Mouse (Mus musculus): ENCODE results near the gene Zmynd8. TPM values are rescaled to one million over a fixed set of nuclear protein-coding genes. Genes with fewer than 3 reads are reported as not detected.

Gene Zmynd8
- total and polyA plus RNA-seq, 2 experiments from 2014 or later, result 56.8 to 73.4 TPM

- 0% methylated on average over 3 of the region's 3 CpGs for WGBS
These were observed 17.6 kb downstream of the Zmynd8 start for GRCm38 (mm10) chr2:165881220-165881584.

DNA sequence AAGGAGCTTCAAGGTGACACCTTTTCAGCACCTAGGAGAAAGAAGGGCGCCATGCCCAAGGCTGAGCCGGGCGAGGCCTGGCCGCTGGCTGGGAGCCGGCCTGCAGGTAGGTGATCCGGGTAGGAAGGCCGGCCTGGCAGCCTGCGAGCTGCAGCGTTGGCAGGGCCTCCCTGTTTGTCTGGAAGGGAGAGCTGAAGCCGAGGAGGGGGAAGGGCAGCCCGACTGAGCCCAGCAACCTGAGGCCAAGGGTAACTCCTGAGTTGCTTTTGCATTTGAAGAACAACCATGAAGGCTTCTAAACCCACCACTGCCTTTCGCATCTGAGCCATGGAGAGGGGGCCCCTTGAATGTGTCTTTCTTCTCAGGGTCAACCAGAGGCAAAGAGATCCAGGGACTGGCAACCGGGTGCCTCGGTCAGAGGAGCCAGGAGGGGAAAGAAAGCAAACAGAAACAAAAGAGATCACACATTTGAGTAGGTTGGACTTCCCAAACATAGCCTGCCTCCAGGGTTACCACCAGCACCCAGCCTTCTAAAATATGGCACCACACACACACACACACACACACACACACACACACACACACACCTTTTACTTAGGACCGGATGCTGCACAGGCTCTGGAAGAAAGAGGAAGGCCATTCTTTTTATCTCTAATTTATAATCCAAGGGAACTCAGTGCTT lies 18.2 kb downstream of the Zmynd8 start:
- H3K27me3 ChIP-seq (ENCODE audit: insufficient read depth, low read length), result no peaks in the 10 kb centered on the region
- H3K4me3 ChIP-seq (ENCODE audit: low read depth, low read length), result peak overlapping the region; percentile 13; the same call in 1 of the 2 replicates
- no peaks in the 10 kb centered on the region for H3K9me3 ChIP-seq (ENCODE audit: low read length)
- peak overlapping the region; percentile 63 for H3K4me2 ChIP-seq (ENCODE audit: low read depth, low read length, poor library complexity, severe bottlenecking)
- DNase-seq (ENCODE audit: low spot score), result peak; percentile 68
- H3K9ac ChIP-seq (replicated peaks; ENCODE audit: low read length, poor library complexity, severe bottlenecking), result peak overlapping the region; percentile 75
- no peak for ATAC-seq (ENCODE audit: low FRiP score)
- no peak for TF ChIP-seq CTCF (IDR thresholded peaks at IDR 0.05)
- peaks cover 61% of the 10 kb centered on the region for H3K4me1 ChIP-seq (ENCODE audit: insufficient read depth, low read length)
- no peaks in the 10 kb centered on the region for H3K36me3 ChIP-seq (ENCODE audit: insufficient read depth, low read length)
- WGBS, result 5% methylated on average over 15 of the region's 15 CpGs
- peak overlapping the region; percentile 100 for H3K27ac ChIP-seq (ENCODE audit: low read depth, low read length)

More at GRCm38 (mm10) chr2:165881220-165881584, 17.6 kb downstream of the Zmynd8 start:
- Histone ChIP-seq H3K4me2 (ENCODE audit: low read depth, low read length, poor library complexity, severe bottlenecking) (peak overlapping the region; percentile 63), H3K9ac (replicated peaks; ENCODE audit: low read length, poor library complexity, severe bottlenecking) (peak overlapping the region; percentile 36; the same call in 1 of the 2 replicates), H3K27me3 (ENCODE audit: insufficient read depth, low read length) (no peaks in the 10 kb centered on the region), H3K4me3 (ENCODE audit: low read depth, low read length) (no peak overlapping the region; the same call in 1 of the 2 replicates), H3K9me3 (ENCODE audit: low read length) (no peaks in the 10 kb centered on the region), H3K36me3 (ENCODE audit: insufficient read depth, low read length) (no peaks in the 10 kb centered on the region), H3K27ac (ENCODE audit: low read depth, low read length) (peak overlapping the region; percentile 100), H3K4me1 (ENCODE audit: insufficient read depth, low read length) (peaks cover 58% of the 10 kb centered on the region)
- TF ChIP-seq CTCF (IDR thresholded peaks at IDR 0.05), result no peak
- DNase-seq (ENCODE audit: low spot score) (peak; percentile 40), ATAC-seq (ENCODE audit: low FRiP score) (no peak)

DNA sequence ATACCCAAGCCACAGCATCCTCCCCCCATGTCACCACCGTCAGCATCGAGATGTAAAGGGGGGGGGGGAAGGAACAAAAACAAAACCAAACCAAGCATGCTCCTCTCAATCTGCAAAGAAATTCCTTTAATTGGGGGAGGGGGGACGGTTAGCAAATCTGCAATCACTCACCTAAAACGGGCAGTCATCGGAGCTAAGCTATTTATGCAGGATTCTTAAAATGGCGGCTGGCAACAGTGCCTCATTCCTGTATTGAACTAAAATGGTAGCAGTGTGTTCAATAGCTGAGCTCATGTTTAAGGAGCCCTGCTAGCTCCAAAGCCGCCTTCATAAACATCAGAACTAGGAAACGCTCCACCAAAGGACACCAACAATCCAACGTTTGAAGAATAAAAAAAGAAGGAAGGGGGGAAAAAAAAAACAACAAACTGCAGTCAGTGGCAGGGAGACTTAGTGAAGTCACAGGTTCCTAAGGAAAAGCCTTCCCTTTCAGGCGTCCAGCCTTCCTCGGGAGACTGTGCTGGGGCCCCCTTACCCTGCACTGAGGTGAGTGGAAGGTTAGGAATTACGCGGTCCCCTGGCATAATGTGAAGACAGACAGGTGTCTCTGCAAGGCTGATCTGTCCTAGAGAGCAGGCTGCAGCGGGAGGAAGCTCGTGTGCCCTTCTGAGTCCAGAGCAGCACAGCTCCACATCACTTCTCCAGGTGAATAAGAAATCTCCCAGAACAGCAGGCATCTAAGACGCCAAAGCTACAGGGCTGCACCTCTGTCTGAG lies 19.2 kb downstream of the Zmynd8 start:
- Histone ChIP-seq H3K9ac (replicated peaks; ENCODE audit: low read length, poor library complexity, severe bottlenecking) (peak overlapping the region; percentile 75), H3K36me3 (ENCODE audit: insufficient read depth, low read length) (no peaks in the 10 kb centered on the region), H3K4me3 (ENCODE audit: low read depth, low read length) (peak overlapping the region; percentile 33), H3K27ac (ENCODE audit: low read depth, low read length) (peak overlapping the region; percentile 100), H3K4me2 (ENCODE audit: low read depth, low read length, poor library complexity, severe bottlenecking) (peak overlapping the region; percentile 63), H3K4me1 (ENCODE audit: insufficient read depth, low read length) (peaks cover 66% of the 10 kb centered on the region), H3K27me3 (ENCODE audit: insufficient read depth, low read length) (no peaks in the 10 kb centered on the region), H3K9me3 (ENCODE audit: low read length) (no peaks in the 10 kb centered on the region)
- peak; percentile 71 for DNase-seq (ENCODE audit: low spot score)
- TF ChIP-seq CTCF (IDR thresholded peaks at IDR 0.05), result no peak
- WGBS, result 6% methylated on average over 16 of the region's 16 CpGs
- ATAC-seq (ENCODE audit: low FRiP score), result no peak

DNA sequence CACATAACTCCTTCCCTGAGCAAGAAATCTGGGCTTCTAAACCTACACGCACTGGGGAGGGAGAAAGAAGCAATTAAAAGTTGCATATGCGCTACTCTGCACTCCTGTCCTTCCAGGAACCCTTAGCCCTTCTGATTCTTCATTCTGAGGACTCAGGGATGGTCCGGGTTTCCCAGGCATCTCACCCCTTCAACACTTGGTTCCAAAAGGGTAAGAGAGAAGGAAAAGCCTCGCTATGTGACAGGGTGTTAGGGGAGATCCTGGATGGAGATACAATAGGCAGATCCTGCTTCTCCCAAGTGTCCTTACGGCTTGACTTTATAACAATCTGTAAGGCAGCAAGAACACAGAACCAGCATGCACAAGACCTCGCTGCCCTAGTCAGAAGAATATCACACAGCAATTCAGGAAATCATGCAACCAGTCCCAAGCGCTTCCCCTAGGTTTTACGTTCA lies 19.9 kb downstream of the Zmynd8 start:
- peak overlapping the region; percentile 75 for H3K9ac ChIP-seq (replicated peaks; ENCODE audit: low read length, poor library complexity, severe bottlenecking)
- TF ChIP-seq CTCF (IDR thresholded peaks at IDR 0.05), result no peak
- no peak for ATAC-seq (ENCODE audit: low FRiP score)
- DNase-seq (ENCODE audit: low spot score), result peak; percentile 15
- H3K4me3 ChIP-seq (ENCODE audit: low read depth, low read length), result peak overlapping the region; percentile 33
- H3K27me3 ChIP-seq (ENCODE audit: insufficient read depth, low read length), result no peaks in the 10 kb centered on the region
- peak overlapping the region; percentile 100 for H3K27ac ChIP-seq (ENCODE audit: low read depth, low read length)
- H3K9me3 ChIP-seq (ENCODE audit: low read length), result no peaks in the 10 kb centered on the region
- H3K4me2 ChIP-seq (ENCODE audit: low read depth, low read length, poor library complexity, severe bottlenecking), result peak overlapping the region; percentile 63
- H3K4me1 ChIP-seq (ENCODE audit: insufficient read depth, low read length), result peaks cover 71% of the 10 kb centered on the region
- peaks cover 2% of the 10 kb centered on the region for H3K36me3 ChIP-seq (ENCODE audit: insufficient read depth, low read length)
- WGBS, result 16% methylated on average over 8 of the region's 8 CpGs

DNA sequence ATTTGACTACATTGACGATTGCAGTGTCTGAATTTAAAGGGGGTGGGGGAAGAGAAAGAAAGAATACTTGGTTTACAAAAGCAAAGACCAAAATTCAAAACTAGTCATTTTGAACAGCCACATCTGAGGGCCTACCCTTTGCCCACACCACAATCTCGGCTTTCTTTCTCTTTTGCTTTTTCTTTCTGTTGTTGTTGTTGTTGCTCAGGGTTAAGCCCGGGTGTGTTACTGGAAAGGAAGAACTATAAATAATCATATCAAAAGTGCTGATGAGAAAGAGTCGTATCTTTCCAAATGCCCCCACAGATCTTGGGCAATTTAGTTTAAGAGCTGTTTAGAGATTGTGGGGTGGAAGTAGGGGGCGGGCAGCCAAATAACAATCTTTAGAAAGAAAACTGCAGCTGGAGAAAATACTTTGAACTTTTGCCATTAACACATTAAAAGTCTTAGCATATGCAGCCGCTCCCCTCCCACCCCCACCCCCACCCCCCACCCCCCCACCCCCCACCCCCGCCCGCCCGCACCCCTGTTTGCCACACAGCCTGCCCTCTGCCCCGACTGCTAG lies 20.7 kb downstream of the Zmynd8 start:
- no peak for DNase-seq (ENCODE audit: low spot score)
- H3K9ac ChIP-seq (replicated peaks; ENCODE audit: low read length, poor library complexity, severe bottlenecking), result peak overlapping the region; percentile 75
- H3K36me3 ChIP-seq (ENCODE audit: insufficient read depth, low read length), result peaks cover 7% of the 10 kb centered on the region
- no peak for TF ChIP-seq CTCF (IDR thresholded peaks at IDR 0.05)
- WGBS, result 11% methylated on average over 10 of the region's 10 CpGs
- ATAC-seq (ENCODE audit: low FRiP score), result no peak
- no peaks in the 10 kb centered on the region for H3K27me3 ChIP-seq (ENCODE audit: insufficient read depth, low read length)
- no peaks in the 10 kb centered on the region for H3K9me3 ChIP-seq (ENCODE audit: low read length)
- H3K4me1 ChIP-seq (ENCODE audit: insufficient read depth, low read length), result peaks cover 70% of the 10 kb centered on the region
- H3K4me3 ChIP-seq (ENCODE audit: low read depth, low read length), result peak overlapping the region; percentile 33
- peak overlapping the region; percentile 100 for H3K27ac ChIP-seq (ENCODE audit: low read depth, low read length)
- H3K4me2 ChIP-seq (ENCODE audit: low read depth, low read length, poor library complexity, severe bottlenecking), result peak overlapping the region; percentile 63
